Mouse (Mus musculus): ENCODE measurements around the gene Tmem8. TPM values are rescaled to one million over a fixed set of nuclear protein-coding genes. Genes with fewer than 3 reads are reported as not detected.
"Not testable (repeated sequence)": the region's sequence is repeated elsewhere in the genome, so short reads cannot be mapped to it uniquely, and the experiment has no call there.

Tmem8 gene
- 1 to 10 TPM; 4.8 to 4.9 TPM for polyA plus RNA-seq (2017; shearing (Covaris generic))

GRCm38 (mm10) chr17:26113181-26113948 lies at the start of gene Tmem8:
Gene Tmem8 (plus strand): TSS chr17:26113299.
- ATAC-seq: peak; percentile 74

GRCm38 (mm10) chr17:26064916-26065315 lies 48.2 kb upstream of the Tmem8 start:
- ATAC-seq: no peak

GRCm38 (mm10) chr17:26066488-26067020 lies 46.5 kb upstream of the Tmem8 start:
- ATAC-seq: no peak

GRCm38 (mm10) chr17:26068024-26068830 lies 44.9 kb upstream of the Tmem8 start:
- ATAC-seq: no peak

GRCm38 (mm10) chr17:26068831-26069739 lies 44.0 kb upstream of the Tmem8 start, which contains the start of gene Rab11fip3:
Gene Rab11fip3 (minus strand): TSS chr17:26069555.
- ATAC-seq: peak; percentile 96

- ATAC-seq: no peak
These were observed 43.0 kb upstream of the Tmem8 start for GRCm38 (mm10) chr17:26070136-26070535.

- no peak for ATAC-seq
These were observed 37.9 kb upstream of the Tmem8 start for GRCm38 (mm10) chr17:26075246-26075645.

GRCm38 (mm10) chr17:26078851-26079250 lies 34.2 kb upstream of the Tmem8 start:
- no peak for ATAC-seq

- no peak for ATAC-seq
These were observed 32.2 kb upstream of the Tmem8 start for GRCm38 (mm10) chr17:26080867-26081266.

GRCm38 (mm10) chr17:26087059-26087564 lies 26.0 kb upstream of the Tmem8 start:
- no peak for ATAC-seq

- peak; percentile 59 for ATAC-seq
These were observed 23.0 kb upstream of the Tmem8 start, which contains the start of gene Decr2 for GRCm38 (mm10) chr17:26089905-26090632. Gene Decr2 (minus strand): TSS chr17:26090337.

GRCm38 (mm10) chr17:26094531-26095110 lies 18.5 kb upstream of the Tmem8 start:
- ATAC-seq: no peak

- peak; percentile 19 for ATAC-seq
These were observed 17.9 kb upstream of the Tmem8 start, which contains the start of gene Nme4 for GRCm38 (mm10) chr17:26095121-26095740. Gene Nme4 (minus strand): TSS chr17:26095602.

GRCm38 (mm10) chr17:26098461-26098860 lies 14.6 kb upstream of the Tmem8 start:
- no peak for ATAC-seq

GRCm38 (mm10) chr17:26099316-26099715 lies 13.8 kb upstream of the Tmem8 start:
- ATAC-seq: not testable (repeated sequence)

- ATAC-seq: no peak
These were observed 12.9 kb upstream of the Tmem8 start for GRCm38 (mm10) chr17:26100166-26100565.

GRCm38 (mm10) chr17:26101478-26101877 lies 11.6 kb upstream of the Tmem8 start:
- no peak for ATAC-seq

- ATAC-seq: no peak
These were observed 7.5 kb upstream of the Tmem8 start for GRCm38 (mm10) chr17:26105619-26106018.

GRCm38 (mm10) chr17:26110156-26110555 lies 2.9 kb upstream of the Tmem8 start:
- no peak for ATAC-seq

GRCm38 (mm10) chr17:26111024-26111423 lies 2.1 kb upstream of the Tmem8 start:
- no peak for ATAC-seq
